Mouse (Mus musculus): ENCODE data around the gene Epb41l3.

DNA sequence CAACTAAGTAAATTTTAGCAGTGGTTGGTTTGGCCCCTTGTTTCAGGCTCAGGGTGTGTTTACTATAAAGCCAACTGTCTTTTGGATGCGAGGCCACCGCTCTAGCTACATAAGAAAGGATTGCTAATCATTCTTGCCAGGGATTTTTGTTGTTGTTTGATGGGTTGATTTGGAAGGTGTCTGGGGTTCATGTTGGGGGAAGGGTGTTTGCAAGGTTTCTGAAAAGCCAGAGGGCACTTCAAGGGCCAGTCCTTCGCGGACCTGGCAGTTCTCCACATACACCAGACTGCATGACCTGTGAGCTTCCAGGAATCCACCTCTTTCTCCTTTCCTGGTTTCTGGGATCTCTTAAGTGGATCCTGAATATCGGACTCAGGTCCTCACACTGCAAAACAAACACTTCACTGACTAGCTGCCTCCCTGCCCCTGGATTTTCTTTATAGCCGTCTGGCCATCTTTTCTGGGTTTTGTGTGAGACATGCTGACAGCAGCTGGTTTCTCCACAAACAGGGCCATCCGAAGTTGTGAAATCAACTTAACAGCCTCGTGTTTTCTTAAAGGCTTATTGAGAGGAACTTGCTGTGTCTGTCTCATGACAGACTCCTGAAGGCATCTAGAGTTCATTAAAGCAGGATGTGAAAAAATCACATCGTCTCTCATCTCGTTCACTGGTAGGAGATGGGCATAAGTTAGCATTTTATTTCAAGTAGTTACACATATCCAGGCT lies 146.6 kb downstream of the Epb41l3 start:
- TF ChIP-seq CTCF (IDR thresholded peaks at IDR 0.05; ENCODE audit: low read depth) (no peak), EP300 (optimal IDR thresholded peaks at IDR 0.05) (no peak)

Measured in stomach, postnatal 0 days (tissue).